Mouse (Mus musculus): ENCODE data around the gene Pde4d.

Gene Pde4d

GRCm38 (mm10) chr13:109924771-109925170, 1475.0 kb downstream of the Pde4d start:
- no peak for DNase-seq (ENCODE audit: low spot score)

- DNase-seq (ENCODE audit: low spot score): peak; percentile 71
These were observed 1476.7 kb downstream of the Pde4d start for GRCm38 (mm10) chr13:109926277-109926920.

DNA sequence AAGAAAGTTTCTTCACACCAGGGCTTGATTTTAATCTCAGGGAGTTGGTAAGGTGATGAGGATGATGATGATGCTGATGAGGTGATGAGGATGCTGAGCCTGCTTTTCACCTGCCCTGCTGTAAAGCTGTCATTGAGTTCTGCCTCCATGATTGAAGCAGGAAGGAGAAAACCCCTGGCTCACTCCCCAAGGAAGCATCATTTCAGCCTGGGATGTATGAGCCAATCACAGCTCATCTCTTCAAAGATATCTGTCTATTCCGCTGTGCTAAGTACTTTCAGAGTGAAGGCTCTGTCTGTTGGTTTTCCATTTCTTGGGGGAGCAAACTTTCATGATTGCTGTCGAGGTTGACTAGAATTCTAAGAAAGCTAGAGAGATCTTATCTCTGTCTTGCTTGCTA, 1478.0 kb downstream of the Pde4d start:
- DNase-seq (ENCODE audit: low spot score): no peak

- DNase-seq (ENCODE audit: low spot score): no peak
These were observed 1482.9 kb downstream of the Pde4d start for GRCm38 (mm10) chr13:109932688-109933087.

DNA sequence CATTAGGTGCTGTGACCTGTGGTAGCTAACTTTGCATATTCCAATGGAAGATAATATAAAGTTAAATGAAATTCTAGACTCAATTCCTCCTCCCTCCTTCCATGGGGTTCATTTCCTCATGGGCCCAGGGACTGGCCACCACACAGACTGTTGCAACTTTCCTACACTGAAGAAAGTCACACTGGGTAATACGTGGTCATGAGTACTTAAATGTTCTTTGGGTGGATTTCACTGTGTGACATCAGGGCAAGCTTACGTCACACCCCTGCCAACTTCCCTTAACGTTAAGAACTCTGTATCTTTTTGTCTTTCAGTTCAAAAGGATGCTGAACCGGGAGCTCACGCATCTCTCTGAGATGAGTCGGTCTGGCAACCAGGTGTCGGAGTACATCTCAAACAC, 1483.8 kb downstream of the Pde4d start:
- DNase-seq (ENCODE audit: low spot score): no peak

GRCm38 (mm10) chr13:109936866-109937265, 1487.1 kb downstream of the Pde4d start:
- no peak for DNase-seq (ENCODE audit: low spot score)

DNA sequence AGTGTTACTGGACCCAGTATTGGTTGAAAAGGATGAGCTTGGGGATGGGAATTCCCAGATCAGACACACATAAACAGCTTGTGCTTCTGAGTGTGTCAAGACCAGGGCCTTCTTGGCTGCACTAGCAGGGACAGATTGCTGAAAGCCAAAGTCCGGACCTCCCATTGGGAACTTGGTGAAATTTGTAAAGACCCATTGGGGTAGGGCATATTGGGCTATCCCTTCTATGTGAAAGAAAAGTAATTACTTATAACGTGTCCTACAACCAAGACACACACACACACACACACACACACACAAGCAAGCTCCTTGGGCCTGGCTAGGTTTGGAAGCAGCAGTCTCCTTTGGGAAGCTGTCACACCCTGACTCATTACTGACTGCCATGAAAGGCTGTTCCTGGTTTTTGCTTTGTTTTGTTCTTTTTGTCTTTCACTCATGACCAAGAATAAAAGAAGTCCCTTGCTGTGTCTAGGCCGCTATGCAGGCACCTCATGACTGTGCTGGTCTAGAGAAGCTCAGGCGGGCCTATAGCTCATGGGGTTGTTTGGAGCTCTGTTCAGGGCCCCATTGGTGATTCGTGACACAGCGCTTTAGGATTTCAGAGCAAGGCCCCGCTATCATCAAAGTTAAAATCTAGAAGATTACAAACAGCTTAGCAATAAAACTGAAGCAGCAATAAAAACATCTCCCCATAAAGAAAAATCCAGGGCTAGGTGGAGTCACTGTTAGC, 1495.2 kb downstream of the Pde4d start:
- no peak for DNase-seq (ENCODE audit: low spot score)

- no peak for DNase-seq (ENCODE audit: low spot score)
These were observed 1501.7 kb downstream of the Pde4d start for GRCm38 (mm10) chr13:109951466-109951865.

DNA sequence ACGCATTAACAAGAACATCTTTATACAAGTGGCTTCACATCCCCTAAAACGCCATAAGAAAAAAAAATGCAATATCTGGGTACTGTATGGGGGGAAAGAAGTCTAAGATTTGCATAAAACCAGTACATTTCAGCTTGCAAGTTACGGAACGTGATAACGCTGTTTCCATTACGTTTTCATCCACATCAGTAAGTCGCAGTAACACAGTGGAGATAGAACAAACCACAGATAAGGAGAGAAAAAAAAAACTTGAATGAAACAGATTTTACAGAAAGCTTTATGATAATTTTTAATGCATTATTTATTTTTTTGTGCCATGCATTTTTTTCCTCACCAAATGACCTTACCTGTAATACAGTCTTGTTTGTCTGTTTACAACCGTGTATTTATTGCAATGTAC, 1504.4 kb downstream of the Pde4d start:
- DNase-seq (ENCODE audit: low spot score): no peak

DNA sequence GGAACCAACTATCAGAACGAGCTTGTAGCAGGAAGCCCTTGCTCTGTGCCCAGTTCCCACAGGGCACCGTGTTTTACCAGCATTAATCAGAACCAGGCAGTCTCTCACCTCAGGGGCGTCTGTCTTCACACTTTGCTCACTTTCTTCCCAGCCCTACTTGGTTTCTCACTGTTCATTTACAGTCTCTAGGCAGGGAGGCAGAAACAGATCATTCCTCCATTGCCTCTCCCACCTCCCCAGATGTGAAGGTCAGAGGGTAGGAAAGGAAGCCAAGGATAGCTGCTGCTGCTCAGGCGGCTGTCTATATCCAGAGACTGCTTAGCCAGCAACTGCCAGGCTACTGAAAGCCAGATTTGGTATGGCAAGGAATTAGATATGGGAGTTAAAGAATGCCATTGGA, 1508.2 kb downstream of the Pde4d start:
- no peak for DNase-seq (ENCODE audit: low spot score)

DNA sequence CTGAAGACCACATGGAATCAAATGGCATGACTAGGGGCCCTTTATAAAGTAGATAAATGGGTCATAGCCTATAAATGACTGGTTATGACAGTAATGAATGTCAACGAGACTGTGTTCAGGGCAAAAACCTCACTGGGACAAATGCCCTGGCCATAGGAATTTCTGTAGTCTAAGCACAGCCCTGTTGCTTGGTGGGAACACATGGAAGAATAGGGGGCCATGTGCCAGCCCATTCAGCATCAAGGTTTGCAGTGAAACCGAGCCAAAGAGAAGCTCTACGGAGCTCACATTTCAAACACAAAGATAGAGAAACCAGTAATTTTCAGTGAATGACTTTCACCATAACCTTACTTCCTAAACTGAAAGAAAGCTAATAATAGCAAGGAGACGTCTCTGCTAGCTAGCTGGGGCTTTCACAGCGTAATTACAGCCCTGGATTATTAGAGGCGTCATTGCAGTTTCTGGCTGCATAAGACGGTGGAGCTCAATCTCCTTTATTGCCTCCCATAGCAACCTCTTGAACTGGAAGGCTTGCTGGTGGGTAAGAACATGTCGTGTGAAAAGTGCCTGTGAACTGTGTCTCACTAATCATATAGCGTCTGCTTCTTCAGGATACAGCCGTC, 1533.2 kb downstream of the Pde4d start:
- no peak for DNase-seq (ENCODE audit: low spot score)

DNA sequence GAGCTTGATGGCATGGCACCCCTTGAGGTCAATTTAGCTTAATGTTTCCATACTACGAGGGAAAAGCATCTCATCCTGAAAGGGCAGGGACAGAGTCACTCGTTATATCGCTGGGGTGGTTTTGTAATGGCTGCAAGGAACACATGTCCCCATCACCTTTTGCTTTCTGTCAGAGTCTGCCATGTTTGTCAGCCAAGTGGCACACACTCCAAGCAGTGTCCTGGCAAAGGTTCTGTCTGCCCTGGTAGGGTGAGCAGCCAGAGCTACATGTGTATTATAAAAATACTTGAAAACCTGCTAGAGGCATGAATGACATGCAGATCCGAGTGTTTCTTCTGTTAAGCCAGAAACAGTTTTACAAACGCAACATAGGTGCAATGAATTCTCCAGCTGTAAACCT, 1535.7 kb downstream of the Pde4d start:
- no peak for DNase-seq (ENCODE audit: low spot score)

GRCm38 (mm10) chr13:109985892-109986291, 1536.1 kb downstream of the Pde4d start:
- DNase-seq (ENCODE audit: low spot score): no peak

- no peak for DNase-seq (ENCODE audit: low spot score)
These were observed 1543.2 kb downstream of the Pde4d start for GRCm38 (mm10) chr13:109992775-109993505.

- no peak for DNase-seq (ENCODE audit: low spot score)
These were observed 1544.6 kb downstream of the Pde4d start for GRCm38 (mm10) chr13:109994240-109994764.

- DNase-seq (ENCODE audit: low spot score): no peak
These were observed 1552.3 kb downstream of the Pde4d start for GRCm38 (mm10) chr13:110002081-110002480.

Measured in layer of hippocampus, adult 9-10 months (tissue).